Mouse (Mus musculus) forebrain, embryonic 14.5 days (tissue): ENCODE results near the gene Impg1. TPM values are rescaled to one million over a fixed set of nuclear protein-coding genes. Genes with fewer than 3 reads are reported as not detected.

Experiments
- ATAC-seq: fragments of 200-750 bp; cut with Nextera tagmentation; 2 replicates; pipeline ENCODE4 v1.8.0; 2017; ENCODE audit warnings: mild to moderate bottlenecking, moderate library complexity
- DNase-seq: peaks from one replicate; pipeline ENCODE4 v3.0.0-alpha.2; 2015; ENCODE audit warnings: low spot score
- H3K27ac ChIP-seq: fragments of 300-500 bp; sonication (generic); 2 replicates; pipeline ENCODE4 v1.5.1; 2014; ENCODE audit warnings: low read depth, mild to moderate bottlenecking, control low read depth, low read length, moderate library complexity
- H3K27me3 ChIP-seq: fragments of 300-500 bp; sonication (generic); replicated peaks from 2 replicates; pipeline ENCODE4 v1.6.1; 2014; ENCODE audit warnings: low read length, control low read depth, mixed read lengths; ENCODE audit not compliant: control insufficient read depth, insufficient read depth
- H3K36me3 ChIP-seq: fragments of 300-500 bp; sonication (generic); 2 replicates; pipeline ENCODE4 v1.6.1; 2014; ENCODE audit warnings: low read length, control low read depth; ENCODE audit not compliant: control insufficient read depth, insufficient read depth
- H3K4me1 ChIP-seq: fragments of 300-500 bp; sonication (generic); 2 replicates; pipeline ENCODE4 v1.6.1; 2014; ENCODE audit warnings: antibody characterized with exemption, low read length, control low read depth; ENCODE audit not compliant: control insufficient read depth, insufficient read depth
- H3K4me2 ChIP-seq: fragments of 300-500 bp; sonication (generic); 2 replicates; pipeline ENCODE4 v1.6.1; 2014; ENCODE audit warnings: mild to moderate bottlenecking, control low read depth, low read length
- H3K4me3 ChIP-seq: fragments of 300-500 bp; sonication (generic); 2 replicates; pipeline ENCODE4 v1.5.1; 2014; ENCODE audit warnings: low read depth, low read length, control low read depth
- H3K9ac ChIP-seq: fragments of 300-500 bp; sonication (generic); 2 replicates; pipeline ENCODE4 v1.6.1; 2014; ENCODE audit warnings: mild to moderate bottlenecking, low read length, control low read depth, moderate library complexity
- H3K9me3 ChIP-seq: fragments of 300-500 bp; sonication (generic); replicated peaks from 2 replicates; pipeline ENCODE4 v1.6.1; 2016; ENCODE audit warnings: low read length, control low read depth, mixed read lengths; ENCODE audit not compliant: control insufficient read depth
- WGBS: fragments of 180-500 bp; shearing (Covaris S2); extraction: QIAGEN DNeasy Blood & Tissue Kit; methylation state at CpG from one replicate; pipeline ENCODE4 v1.1.7; 2014; 5-methylcytosine and 5-hydroxymethylcytosine counted together
- polyA plus RNA-seq: library from polyadenylated mRNA; unstranded; fragments of >200 nt; fragmentation: Nextera tagmentation; extraction: Ambion mirVana; gene quantifications from 2 replicates; pipeline ENCODE4 v1.2.1, GENCODE M21; 2014

Gene Impg1
- polyA plus RNA-seq, 1 experiment from 2014 or later = not detected

DNA sequence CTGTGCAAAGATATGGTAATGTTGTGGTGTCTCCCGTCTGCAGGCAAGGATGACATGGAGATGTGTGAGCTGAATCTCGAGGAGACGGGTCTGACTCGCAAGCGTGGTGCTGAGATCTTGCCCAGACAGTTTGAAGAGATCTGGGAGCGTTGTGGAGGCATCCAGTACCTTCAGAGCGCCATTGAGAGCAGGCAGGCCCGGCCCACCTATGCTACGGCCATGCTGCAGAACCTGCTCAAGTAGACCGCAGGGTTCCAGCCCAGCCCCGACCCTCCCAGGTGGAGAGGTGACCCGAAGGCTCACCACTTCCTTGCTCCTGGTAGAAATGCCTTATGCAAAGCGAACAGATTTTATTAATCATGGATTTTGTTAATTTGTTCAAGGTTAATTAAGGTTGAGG, 157.7 kb downstream of the Impg1 start:
- Histone ChIP-seq H3K27ac (no peak overlapping the region), H3K9me3 (no peaks in the 10 kb centered on the region), H3K9ac (no peak overlapping the region), H3K36me3 (no peaks in the 10 kb centered on the region), H3K4me2 (no peak overlapping the region), H3K27me3 (no peaks in the 10 kb centered on the region), H3K4me1 (no peaks in the 10 kb centered on the region), H3K4me3 (no peak overlapping the region)
- ATAC-seq = peak; percentile 20; the same call in 1 of the 2 replicates
- no peak for DNase-seq
- WGBS = 91% methylated on average over 13 of the region's 13 CpGs

DNA sequence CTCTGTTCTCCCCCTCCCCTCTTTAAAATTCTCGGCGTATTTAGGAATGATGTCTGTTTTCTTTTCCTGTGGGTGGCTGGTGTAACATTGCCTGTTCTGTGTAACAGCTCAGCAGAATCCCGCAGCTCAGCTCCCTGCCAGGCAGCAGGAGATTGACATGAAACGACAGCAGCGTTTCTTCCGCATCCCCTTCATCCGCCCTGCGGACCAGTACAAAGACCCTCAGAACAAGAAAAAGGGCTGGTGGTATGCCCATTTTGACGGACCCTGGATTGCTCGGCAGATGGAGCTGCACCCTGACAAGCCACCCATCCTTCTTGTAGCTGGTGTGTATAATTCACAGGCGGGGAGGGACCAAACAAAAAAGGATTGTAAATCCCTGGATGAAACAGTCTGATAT, 158.4 kb downstream of the Impg1 start:
- 30% methylated on average over 11 of the region's 11 CpGs for WGBS
- Histone ChIP-seq H3K9me3 (no peaks in the 10 kb centered on the region), H3K4me3 (peak overlapping the region; percentile 8; the same call in 1 of the 2 replicates), H3K4me1 (no peaks in the 10 kb centered on the region), H3K4me2 (peak overlapping the region; percentile 38), H3K27ac (0 out of 2 replicates have a peak overlapping the region, but pooled peaks have one; percentile 65), H3K27me3 (no peaks in the 10 kb centered on the region), H3K36me3 (no peaks in the 10 kb centered on the region), H3K9ac (peak overlapping the region; percentile 56)
- DNase-seq (peak; percentile 39), ATAC-seq (peak; percentile 82)

DNA sequence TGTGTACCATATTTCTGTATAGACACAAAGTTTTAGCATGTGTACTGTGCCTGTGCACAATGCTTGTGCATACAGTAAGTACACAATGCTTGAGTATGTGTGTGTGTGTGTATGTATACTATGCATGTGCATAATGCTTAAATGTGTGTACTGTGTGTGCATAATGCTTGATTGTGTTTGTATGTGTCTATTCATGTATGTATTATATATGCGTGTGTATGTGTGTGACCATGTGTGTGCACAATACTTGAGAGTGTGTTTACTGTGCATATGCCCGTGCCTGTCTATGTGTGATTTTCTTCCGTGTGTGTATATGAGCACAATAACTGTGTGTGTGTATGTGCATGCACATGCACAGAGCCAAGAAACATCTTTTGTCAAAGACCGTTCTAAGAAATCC, 158.9 kb downstream of the Impg1 start:
- H3K9ac ChIP-seq = no peak overlapping the region
- H3K4me2 ChIP-seq = no peak overlapping the region; the same call in 1 of the 2 replicates
- H3K36me3 ChIP-seq = no peaks in the 10 kb centered on the region
- H3K4me1 ChIP-seq = no peaks in the 10 kb centered on the region
- H3K9me3 ChIP-seq = no peaks in the 10 kb centered on the region
- DNase-seq = no peak
- H3K27me3 ChIP-seq = no peaks in the 10 kb centered on the region
- no peak overlapping the region for H3K4me3 ChIP-seq
- ATAC-seq = peak; percentile 52; the same call in 1 of the 2 replicates
- WGBS = 70% methylated on average over 4 of the region's 4 CpGs
- no peak overlapping the region for H3K27ac ChIP-seq

DNA sequence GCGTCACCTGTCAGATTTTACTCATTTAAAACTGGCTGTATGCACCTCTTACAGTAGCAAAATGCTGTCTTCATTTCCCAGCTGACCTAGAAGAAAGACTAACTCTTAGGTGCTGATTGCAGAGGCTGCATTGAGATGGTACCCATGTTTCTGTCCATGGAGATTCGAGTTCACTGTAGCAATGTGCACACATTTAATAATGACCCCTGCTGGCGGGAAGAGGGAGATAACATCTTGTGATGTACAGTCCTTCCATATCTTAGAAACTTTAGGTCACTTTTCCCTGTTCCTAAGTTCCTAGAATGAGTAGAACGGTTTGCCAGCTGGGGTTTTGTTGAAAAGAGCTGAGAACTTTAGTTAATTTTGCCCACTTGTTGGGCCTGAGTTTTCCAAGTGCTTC, 161.8 kb downstream of the Impg1 start:
- Histone ChIP-seq H3K9me3 (no peaks in the 10 kb centered on the region), H3K9ac (no peak overlapping the region), H3K27me3 (no peaks in the 10 kb centered on the region), H3K36me3 (no peaks in the 10 kb centered on the region), H3K27ac (no peak overlapping the region), H3K4me1 (no peaks in the 10 kb centered on the region), H3K4me2 (no peak overlapping the region), H3K4me3 (no peak overlapping the region)
- WGBS = 74% methylated on average over 4 of the region's 4 CpGs
- ATAC-seq = no peak
- peak; percentile 26 for DNase-seq

DNA sequence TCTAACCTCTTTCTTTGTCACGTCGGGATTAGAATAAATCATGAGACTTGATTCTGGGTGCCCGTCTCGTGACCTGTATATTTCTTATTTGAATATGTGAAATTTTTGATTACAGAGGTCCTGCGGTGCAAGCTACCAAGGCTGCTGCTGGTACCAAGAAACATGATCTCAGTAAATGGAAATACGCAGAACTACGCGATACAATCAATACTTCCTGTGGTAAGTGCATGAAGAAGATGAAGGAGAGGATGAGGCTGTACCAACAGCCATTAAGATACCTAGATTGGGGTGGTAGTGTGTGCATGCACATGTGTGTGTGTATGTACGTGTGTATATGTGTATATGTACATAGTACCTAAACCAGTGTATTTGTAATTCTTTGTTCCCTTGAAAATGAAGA, 166.2 kb downstream of the Impg1 start:
- Histone ChIP-seq H3K27ac (no peak overlapping the region), H3K4me2 (no peak overlapping the region), H3K9me3 (no peaks in the 10 kb centered on the region), H3K36me3 (no peaks in the 10 kb centered on the region), H3K4me1 (no peaks in the 10 kb centered on the region), H3K27me3 (no peaks in the 10 kb centered on the region), H3K4me3 (no peak overlapping the region), H3K9ac (no peak overlapping the region)
- ATAC-seq (no peak), DNase-seq (no peak)
- 94% methylated on average over 9 of the region's 9 CpGs for WGBS

DNA sequence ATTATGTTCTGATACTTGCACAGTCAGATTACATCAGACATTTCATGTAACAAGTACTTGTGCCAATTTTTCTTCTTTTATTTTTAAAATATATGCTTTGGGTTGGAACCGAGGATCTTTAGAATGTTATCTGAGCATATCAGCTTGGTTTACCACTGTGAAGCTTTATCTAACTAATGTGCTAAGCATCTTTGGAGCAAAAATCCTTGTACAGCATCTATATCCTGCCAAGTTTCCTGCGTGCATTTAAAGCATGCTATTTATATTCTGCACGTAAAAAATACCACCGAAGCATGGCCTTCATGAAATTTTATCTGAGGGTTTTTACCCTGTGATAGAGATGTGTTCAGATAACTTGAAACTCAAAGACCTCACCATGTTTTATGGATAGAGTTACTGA, 169.2 kb downstream of the Impg1 start:
- Histone ChIP-seq H3K27me3 (no peaks in the 10 kb centered on the region), H3K9me3 (no peaks in the 10 kb centered on the region), H3K4me1 (no peaks in the 10 kb centered on the region), H3K36me3 (0 out of 2 replicates have a peak, but pooled peaks cover 4% of the 10 kb centered on the region), H3K27ac (no peak overlapping the region), H3K4me3 (no peak overlapping the region), H3K9ac (no peak overlapping the region), H3K4me2 (no peak overlapping the region)
- DNase-seq (peak; percentile 30), ATAC-seq (no peak)
- 82% methylated on average over 4 of the region's 4 CpGs for WGBS

DNA sequence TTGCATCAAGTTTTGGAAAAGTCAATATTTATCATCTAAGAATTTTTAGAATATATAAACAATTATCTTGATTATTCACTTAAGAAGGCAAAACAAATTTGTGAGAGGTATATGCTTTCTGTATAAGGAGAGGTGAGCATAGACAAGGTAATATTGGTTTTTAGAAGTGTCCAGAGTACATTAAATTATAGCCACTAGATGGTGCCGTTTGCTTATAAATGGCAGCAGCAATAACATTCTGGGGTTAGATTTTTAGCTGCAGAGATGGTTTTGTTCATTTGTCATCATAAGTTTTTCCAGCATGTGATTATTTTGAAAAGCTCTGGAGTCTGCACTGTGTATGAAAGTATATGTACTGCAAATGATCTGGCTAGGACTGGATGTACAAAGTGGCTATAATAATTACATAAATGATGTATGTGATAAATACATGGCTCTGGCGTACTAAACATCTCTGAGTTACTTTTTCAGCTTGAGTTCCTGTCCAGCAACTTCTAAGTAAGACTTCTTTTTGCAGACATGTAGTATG, 172.2 kb downstream of the Impg1 start:
- DNase-seq = peak; percentile 77
- Histone ChIP-seq H3K27ac (no peak overlapping the region), H3K9ac (no peak overlapping the region), H3K4me3 (no peak overlapping the region), H3K9me3 (no peaks in the 10 kb centered on the region), H3K4me2 (no peak overlapping the region), H3K4me1 (no peaks in the 10 kb centered on the region), H3K27me3 (no peaks in the 10 kb centered on the region), H3K36me3 (0 out of 2 replicates have a peak, but pooled peaks cover 4% of the 10 kb centered on the region)
- WGBS = 54% methylated on average over 2 of the region's 2 CpGs
- 0 out of 2 replicates have a peak, but pooled peaks have one; percentile 32 for ATAC-seq

DNA sequence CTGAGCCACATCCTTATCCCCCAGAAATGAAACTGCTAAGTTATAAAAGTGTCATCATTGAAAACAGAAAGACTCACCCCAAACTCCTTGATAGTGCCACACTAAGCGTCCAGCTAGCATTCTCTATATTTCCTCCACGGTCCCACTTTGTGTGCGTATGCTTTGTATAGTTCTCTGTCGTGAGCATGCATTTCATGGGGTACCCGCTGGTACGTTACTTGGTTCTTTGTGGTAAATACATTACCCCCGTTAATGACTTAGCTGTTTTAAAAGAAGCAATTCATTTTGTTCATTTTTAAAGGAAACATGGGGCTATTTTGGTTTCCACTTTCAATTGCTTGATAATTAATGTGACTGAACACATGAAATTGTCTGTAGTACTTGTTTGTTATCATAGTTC, 178.4 kb downstream of the Impg1 start:
- H3K27ac ChIP-seq = no peak overlapping the region
- no peaks in the 10 kb centered on the region for H3K9me3 ChIP-seq
- H3K4me3 ChIP-seq = no peak overlapping the region
- no peak overlapping the region for H3K9ac ChIP-seq
- DNase-seq (no peak), ATAC-seq (no peak)
- no peaks in the 10 kb centered on the region for H3K4me1 ChIP-seq
- H3K27me3 ChIP-seq = no peaks in the 10 kb centered on the region
- WGBS = 76% methylated on average over 7 of the region's 7 CpGs
- 0 out of 2 replicates have a peak, but pooled peaks cover 2% of the 10 kb centered on the region for H3K36me3 ChIP-seq
- H3K4me2 ChIP-seq = no peak overlapping the region

DNA sequence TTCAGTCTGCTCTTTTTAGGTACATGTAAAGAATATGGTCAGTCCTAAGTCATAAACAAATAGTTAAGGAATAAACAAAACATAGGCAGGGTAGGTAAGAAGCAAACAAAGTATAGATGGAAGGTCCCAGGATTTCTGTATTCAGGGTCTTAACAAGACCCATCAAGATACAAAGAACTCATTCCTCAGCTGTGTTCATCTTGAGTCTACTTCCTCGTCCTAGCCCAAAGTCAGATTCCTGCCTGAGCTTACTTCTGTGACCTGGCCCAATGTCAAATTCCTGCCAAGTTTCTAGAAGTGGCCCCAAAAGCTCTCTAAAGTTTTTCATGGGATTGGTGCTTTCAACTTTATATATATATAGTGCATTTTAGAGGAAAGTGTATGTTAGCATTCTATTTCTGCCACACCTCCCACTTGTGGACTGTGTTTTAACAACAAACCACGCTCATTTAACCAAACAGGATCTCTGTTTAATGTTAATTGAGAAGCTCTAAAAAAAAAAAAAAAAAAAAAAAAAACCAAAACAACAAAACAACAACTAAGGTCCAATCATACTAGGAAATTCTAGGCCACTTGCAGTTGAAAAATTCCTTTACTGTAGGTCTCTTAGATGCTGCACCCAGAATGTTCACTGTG, 180.6 kb downstream of the Impg1 start:
- no peaks in the 10 kb centered on the region for H3K27me3 ChIP-seq
- H3K9me3 ChIP-seq = no peaks in the 10 kb centered on the region
- DNase-seq = no peak
- H3K9ac ChIP-seq = no peak overlapping the region
- WGBS = 84% methylated on average over 2 of the region's 2 CpGs
- H3K27ac ChIP-seq = no peak overlapping the region
- no peak for ATAC-seq
- no peaks in the 10 kb centered on the region for H3K36me3 ChIP-seq
- H3K4me2 ChIP-seq = no peak overlapping the region
- H3K4me3 ChIP-seq = no peak overlapping the region
- H3K4me1 ChIP-seq = no peaks in the 10 kb centered on the region
